Mouse (Mus musculus) lung, embryonic 16.5 days (tissue): ENCODE data around the gene Gtsf1l. TPM values are rescaled to one million over a fixed set of nuclear protein-coding genes. Genes with fewer than 3 reads are reported as not detected.

ENCODE experiments used
- ATAC-seq: fragments of 200-750 bp; cut with Nextera tagmentation; 2 replicates; pipeline ENCODE4 v1.8.0; 2017; ENCODE audit warnings: low read depth, mild to moderate bottlenecking, moderate library complexity
- H3K27ac ChIP-seq: fragments of 300-500 bp; sonication (generic); 2 replicates; pipeline ENCODE4 v1.5.1; 2014; ENCODE audit warnings: mild to moderate bottlenecking, control low read depth, low read length
- H3K27me3 ChIP-seq: fragments of 300-500 bp; sonication (generic); 2 replicates; pipeline ENCODE4 v1.6.1; 2014; ENCODE audit warnings: low read depth, low read length, mixed read lengths; ENCODE audit not compliant: control insufficient read depth, insufficient read depth
- H3K36me3 ChIP-seq: fragments of 300-500 bp; sonication (generic); 2 replicates; pipeline ENCODE4 v1.6.1; 2014; ENCODE audit warnings: low read length; ENCODE audit not compliant: control insufficient read depth, insufficient read depth
- H3K4me1 ChIP-seq: fragments of 300-500 bp; sonication (generic); replicated peaks from 2 replicates; pipeline ENCODE4 v1.6.1; 2014; ENCODE audit warnings: low read length, mixed read lengths; ENCODE audit not compliant: control insufficient read depth, insufficient read depth
- H3K4me2 ChIP-seq: fragments of 300-500 bp; sonication (generic); 2 replicates; pipeline ENCODE4 v1.6.1; 2014; ENCODE audit warnings: low read depth, low read length, control low read depth
- H3K4me3 ChIP-seq: fragments of 300-500 bp; sonication (generic); 2 replicates; pipeline ENCODE4 v1.5.1; 2014; ENCODE audit warnings: mild to moderate bottlenecking, low read length, control low read depth
- H3K9ac ChIP-seq: fragments of 300-500 bp; sonication (generic); 2 replicates; pipeline ENCODE4 v1.6.1; 2014; ENCODE audit warnings: low read length, control low read depth
- H3K9me3 ChIP-seq: fragments of 300-500 bp; sonication (generic); 2 replicates; pipeline ENCODE4 v1.6.1; 2016; ENCODE audit warnings: low read length; ENCODE audit not compliant: control insufficient read depth
- WGBS: fragments of 180-500 bp; shearing (Covaris S2); extraction: QIAGEN DNeasy Blood & Tissue Kit; methylation state at CpG from one replicate; pipeline ENCODE4 v1.1.7; 2014; 5-methylcytosine and 5-hydroxymethylcytosine counted together
- polyA plus RNA-seq: library from polyadenylated mRNA; unstranded; fragments of >200 nt; fragmentation: Nextera tagmentation; extraction: Ambion mirVana; gene quantifications from 2 replicates; pipeline ENCODE4 v1.2.1, GENCODE M21; 2015

The Gtsf1l gene
- polyA plus RNA-seq, 1 experiment from 2014 or later, result 0.19 TPM

GRCm38 (mm10) chr2:163095784-163096183, 8.1 kb upstream of the Gtsf1l start:
- H3K27ac ChIP-seq, result no peak overlapping the region
- no peaks in the 10 kb centered on the region for H3K9me3 ChIP-seq
- no peak overlapping the region for H3K9ac ChIP-seq
- H3K4me3 ChIP-seq, result no peak overlapping the region
- H3K27me3 ChIP-seq, result no peaks in the 10 kb centered on the region
- H3K4me1 ChIP-seq, result 0 out of 2 replicates have a peak, but pooled peaks cover 3% of the 10 kb centered on the region
- 25% methylated on average over 3 of the region's 3 CpGs for whole genome bisulfite sequencing
- H3K4me2 ChIP-seq, result no peak overlapping the region
- H3K36me3 ChIP-seq, result no peaks in the 10 kb centered on the region
- peak; percentile 70 for ATAC-seq

- Histone ChIP-seq H3K4me3 (no peak overlapping the region), H3K9ac (no peak overlapping the region), H3K4me1 (no peaks in the 10 kb centered on the region), H3K9me3 (no peaks in the 10 kb centered on the region), H3K27me3 (no peaks in the 10 kb centered on the region), H3K27ac (no peak overlapping the region), H3K4me2 (no peak overlapping the region), H3K36me3 (no peaks in the 10 kb centered on the region)
- no peak for ATAC-seq
- 90% methylated on average over 10 of the region's 10 CpGs for WGBS
These were observed 7.3 kb upstream of the Gtsf1l start for GRCm38 (mm10) chr2:163094909-163095308.

- Histone ChIP-seq H3K4me3 (no peak overlapping the region), H3K27ac (no peak overlapping the region), H3K27me3 (no peaks in the 10 kb centered on the region), H3K4me1 (no peaks in the 10 kb centered on the region), H3K4me2 (no peak overlapping the region), H3K36me3 (no peaks in the 10 kb centered on the region), H3K9ac (no peak overlapping the region), H3K9me3 (no peaks in the 10 kb centered on the region)
- ATAC-seq, result no peak
- WGBS, result 69% methylated on average over 5 of the region's 5 CpGs
These were observed 1.9 kb upstream of the Gtsf1l start for GRCm38 (mm10) chr2:163089475-163090123.

- Histone ChIP-seq H3K27me3 (no peaks in the 10 kb centered on the region), H3K4me1 (no peaks in the 10 kb centered on the region), H3K4me2 (no peak overlapping the region), H3K27ac (no peak overlapping the region), H3K4me3 (no peak overlapping the region), H3K36me3 (peaks cover 3% of the 10 kb centered on the region; the same call in 1 of the 2 replicates), H3K9me3 (no peaks in the 10 kb centered on the region), H3K9ac (no peak overlapping the region)
- no peak for ATAC-seq
- 69% methylated on average over 8 of the region's 8 CpGs for WGBS
These were observed 1.1 kb downstream of the Gtsf1l start for GRCm38 (mm10) chr2:163086561-163086960.

GRCm38 (mm10) chr2:163085047-163085446, 2.6 kb downstream of the Gtsf1l start:
- Histone ChIP-seq H3K27ac (no peak overlapping the region), H3K4me3 (no peak overlapping the region), H3K36me3 (peaks cover 3% of the 10 kb centered on the region; the same call in 1 of the 2 replicates), H3K4me2 (no peak overlapping the region), H3K9me3 (no peaks in the 10 kb centered on the region), H3K9ac (no peak overlapping the region), H3K27me3 (no peaks in the 10 kb centered on the region), H3K4me1 (no peaks in the 10 kb centered on the region)
- WGBS, result 82% methylated on average over 6 of the region's 6 CpGs
- ATAC-seq, result no peak

- Histone ChIP-seq H3K27me3 (no peaks in the 10 kb centered on the region), H3K9ac (no peak overlapping the region), H3K27ac (no peak overlapping the region), H3K9me3 (no peaks in the 10 kb centered on the region), H3K4me1 (no peaks in the 10 kb centered on the region), H3K4me2 (no peak overlapping the region), H3K4me3 (no peak overlapping the region), H3K36me3 (peaks cover 3% of the 10 kb centered on the region; the same call in 1 of the 2 replicates)
- no peak for ATAC-seq
- 85% methylated on average over 3 of the region's 3 CpGs for WGBS
These were observed 3.1 kb downstream of the Gtsf1l start for GRCm38 (mm10) chr2:163084519-163084918.

GRCm38 (mm10) chr2:163082591-163082990, 5.1 kb downstream of the Gtsf1l start:
- Histone ChIP-seq H3K9me3 (no peaks in the 10 kb centered on the region), H3K27me3 (no peaks in the 10 kb centered on the region), H3K4me2 (no peak overlapping the region), H3K4me3 (no peak overlapping the region), H3K27ac (no peak overlapping the region), H3K4me1 (no peaks in the 10 kb centered on the region), H3K9ac (no peak overlapping the region), H3K36me3 (peaks cover 9% of the 10 kb centered on the region; the same call in 1 of the 2 replicates)
- 58% methylated on average over 5 of the region's 5 CpGs for WGBS
- no peak for ATAC-seq

GRCm38 (mm10) chr2:163079041-163079440, 8.6 kb downstream of the Gtsf1l start:
- no peaks in the 10 kb centered on the region for H3K27me3 ChIP-seq

GRCm38 (mm10) chr2:163075234-163075633, 12.4 kb downstream of the Gtsf1l start:
- H3K4me1 ChIP-seq, result no peaks in the 10 kb centered on the region
- no peaks in the 10 kb centered on the region for H3K27me3 ChIP-seq
- ATAC-seq, result no peak
- WGBS, result 78% methylated on average over 3 of the region's 3 CpGs
- H3K36me3 ChIP-seq, result peaks cover 13% of the 10 kb centered on the region; the same call in 1 of the 2 replicates
- H3K27ac ChIP-seq, result no peak overlapping the region
- no peak overlapping the region for H3K4me3 ChIP-seq
- no peak overlapping the region for H3K4me2 ChIP-seq
- no peaks in the 10 kb centered on the region for H3K9me3 ChIP-seq
- H3K9ac ChIP-seq, result no peak overlapping the region

More at GRCm38 (mm10) chr2:163079041-163079440, 8.6 kb downstream of the Gtsf1l start:
- Histone ChIP-seq H3K9ac (no peak overlapping the region), H3K27ac (no peak overlapping the region), H3K4me1 (no peaks in the 10 kb centered on the region), H3K9me3 (no peaks in the 10 kb centered on the region), H3K4me3 (no peak overlapping the region), H3K36me3 (peaks cover 9% of the 10 kb centered on the region; the same call in 1 of the 2 replicates), H3K4me2 (no peak overlapping the region)
- ATAC-seq, result no peak
- WGBS, result 86% methylated on average over 4 of the region's 4 CpGs
